Mouse (Mus musculus) layer of hippocampus, postnatal 36 days (tissue): ENCODE data around the gene Nfkbia. TPM values are rescaled to one million over a fixed set of nuclear protein-coding genes. Genes with fewer than 3 reads are reported as not detected.
A peak's percentile ranks its signal among the peaks of the same experiment; 100 is the strongest.

Experiments
- DNase-seq, 2 experiments: peaks; one replicate each; pipeline ENCODE4 v3.0.0; 2022
- total RNA-seq, 2 experiments: library from RNA; stranded (reverse); gene quantifications; 2 replicates each; pipeline ENCODE4 v1.2.3; 2021

Nfkbia gene
- 10 to 100 TPM; 36.5 to 44.3 TPM for total RNA-seq

GRCm38 (mm10) chr12:55492184-55492898 is at the start of gene Nfkbia:
Gene Nfkbia, minus strand, starts transcription at chr12:55492647.
- peak; percentile 91 to 93 for DNase-seq

DNA sequence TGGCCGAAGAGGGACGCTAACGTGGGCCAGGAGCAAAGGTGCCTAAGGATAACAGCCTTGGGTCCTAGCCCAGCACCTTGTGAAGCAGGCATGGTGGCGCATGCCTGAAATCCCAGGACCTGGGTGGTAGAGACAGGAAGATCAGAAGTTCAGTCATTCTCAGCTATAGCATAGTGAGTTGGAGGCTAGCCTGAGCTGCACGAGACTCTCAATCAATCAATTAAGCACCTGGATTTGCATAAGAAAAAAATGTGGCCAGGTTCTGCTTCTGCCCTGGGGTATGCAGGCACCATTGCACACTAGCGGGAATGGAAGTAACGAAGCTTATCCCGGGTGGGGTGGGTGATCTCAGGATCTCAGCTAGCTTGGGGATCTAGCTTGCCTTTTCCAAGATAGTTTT is 46.7 kb upstream of the Nfkbia start:
- no peak for DNase-seq

- DNase-seq, result no peak
Observed at GRCm38 (mm10) chr12:55538328-55538971, 46.0 kb upstream of the Nfkbia start.

GRCm38 (mm10) chr12:55537742-55538141 is 45.3 kb upstream of the Nfkbia start:
- DNase-seq, result no peak

DNA sequence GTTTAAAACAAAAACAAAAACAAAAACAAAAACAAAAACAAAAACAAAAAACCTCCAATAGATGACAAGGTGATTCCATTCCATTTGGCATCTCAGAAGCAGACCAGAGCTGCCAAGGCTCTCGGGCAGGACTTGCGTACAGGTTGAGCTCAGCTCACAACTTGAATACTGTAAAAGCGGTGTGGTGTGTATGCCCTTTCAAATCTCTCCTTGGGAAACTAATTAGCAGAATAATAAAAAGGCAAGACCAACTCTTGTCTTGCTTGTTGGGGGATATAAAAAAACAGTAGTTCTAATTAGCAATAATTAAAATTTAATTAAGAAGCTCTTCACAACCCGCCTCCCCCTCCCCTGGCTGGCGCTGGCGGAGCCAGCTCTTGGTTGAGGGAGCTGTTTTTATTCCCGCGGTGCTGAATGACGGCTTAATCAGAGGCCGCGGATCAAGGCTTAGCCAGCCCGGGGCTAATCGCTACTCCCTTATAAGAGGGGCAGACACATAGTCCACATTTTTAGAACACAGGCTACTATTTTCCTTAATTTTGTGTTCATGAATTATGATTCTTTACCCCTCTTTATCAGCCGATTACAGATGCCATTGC is 44.2 kb upstream of the Nfkbia start:
- DNase-seq, result no peak

DNA sequence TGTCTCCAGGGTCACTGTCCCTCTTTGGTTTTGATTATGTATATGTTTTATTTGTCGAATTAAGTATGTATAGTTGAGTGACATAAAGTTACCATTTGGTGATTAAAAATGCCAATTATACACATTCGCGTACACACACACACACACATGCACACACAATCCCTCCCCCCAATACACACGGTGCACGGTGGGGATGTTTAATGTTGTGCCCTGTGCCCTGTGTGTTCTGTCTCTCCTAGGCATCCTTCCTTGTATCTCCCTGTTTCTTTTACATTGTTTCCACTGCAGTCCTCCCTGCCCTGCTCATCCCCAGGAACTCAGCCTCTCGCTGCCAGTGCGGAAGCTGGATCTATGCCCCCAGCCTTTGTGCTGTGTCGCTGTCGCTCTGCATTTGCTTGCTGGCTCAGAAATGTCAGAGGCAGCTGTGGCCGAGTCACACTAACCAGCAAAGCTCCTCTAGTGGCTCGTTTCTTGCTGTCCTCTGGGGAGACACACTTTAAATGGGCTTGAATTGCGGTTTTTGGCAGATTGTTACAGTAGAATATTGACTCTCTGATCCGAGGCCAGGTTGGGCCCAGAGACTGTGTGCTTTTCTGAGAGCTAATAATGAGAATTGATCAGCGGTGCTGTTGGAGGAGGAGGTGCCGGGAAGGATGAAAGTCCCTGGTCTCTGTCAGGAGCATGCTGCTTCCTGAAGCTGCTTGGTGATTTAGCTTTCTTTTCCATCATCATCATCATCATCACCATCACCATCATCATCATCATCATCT is 34.7 kb upstream of the Nfkbia start:
- peak; percentile 7 to 22 for DNase-seq

DNA sequence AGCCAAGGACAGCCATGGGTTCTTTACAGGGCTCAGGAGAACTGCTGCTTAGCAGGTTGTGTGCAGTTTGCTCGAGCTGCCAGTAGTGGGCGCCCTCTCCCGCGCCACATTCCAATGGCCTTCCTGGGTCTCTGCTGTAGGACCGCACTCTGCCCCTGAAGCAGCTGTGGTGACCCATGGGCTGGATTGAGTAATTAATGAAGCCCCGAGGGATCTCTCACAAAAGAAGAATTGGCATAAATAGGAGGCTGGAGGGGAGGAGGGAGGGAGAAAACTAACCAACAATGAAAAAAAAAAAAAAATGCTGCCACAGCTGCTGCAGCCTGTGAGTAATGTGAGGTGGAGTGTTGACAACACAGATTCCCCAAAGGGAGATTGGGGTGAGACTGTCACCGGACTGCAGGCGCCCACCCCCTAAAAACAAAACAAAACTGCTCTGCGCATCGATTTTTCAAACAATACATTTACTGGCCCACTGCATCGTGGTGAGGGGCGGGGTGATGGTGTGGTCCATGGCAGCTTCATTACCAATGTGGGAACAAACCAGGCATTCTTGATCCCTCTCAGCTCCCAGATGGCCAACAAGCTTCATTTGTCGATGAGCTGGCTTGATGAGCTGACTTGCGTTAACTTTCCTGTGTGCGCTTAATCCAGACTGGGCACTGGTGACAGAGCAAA is 25.8 kb upstream of the Nfkbia start:
- peak in 1 of 2 experiments; percentile 33 for DNase-seq

GRCm38 (mm10) chr12:55508817-55509216 is 16.4 kb upstream of the Nfkbia start:
- no peak for DNase-seq

GRCm38 (mm10) chr12:55507332-55507935 is 15.0 kb upstream of the Nfkbia start:
- no peak for DNase-seq

GRCm38 (mm10) chr12:55506029-55506330 is 13.5 kb upstream of the Nfkbia start:
- DNase-seq, result no peak

- DNase-seq, result no peak
Observed at GRCm38 (mm10) chr12:55505314-55506028, 13.0 kb upstream of the Nfkbia start.

GRCm38 (mm10) chr12:55499031-55499430 is 6.6 kb upstream of the Nfkbia start:
- peak; percentile 69 to 73 for DNase-seq

DNA sequence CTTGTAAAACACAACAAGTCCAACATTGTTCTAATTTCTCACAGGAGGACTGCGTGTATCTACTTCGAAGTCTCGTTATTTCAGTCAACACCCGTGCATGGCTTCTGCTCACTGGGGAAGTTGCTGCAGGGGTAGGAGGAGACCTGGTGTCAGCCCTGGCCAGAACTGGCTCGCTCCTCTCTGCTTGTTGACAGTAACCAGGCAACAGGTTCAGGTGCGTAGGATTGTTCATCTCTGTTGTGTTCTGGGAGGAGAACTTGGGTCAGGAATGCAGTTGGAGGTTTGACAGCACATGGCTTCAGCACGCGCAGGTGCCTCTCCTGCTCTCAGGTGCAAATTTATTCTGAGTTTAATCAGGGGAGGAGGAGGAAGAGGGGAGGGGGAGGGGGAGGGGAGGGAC is 5.3 kb upstream of the Nfkbia start:
- no peak for DNase-seq

DNA sequence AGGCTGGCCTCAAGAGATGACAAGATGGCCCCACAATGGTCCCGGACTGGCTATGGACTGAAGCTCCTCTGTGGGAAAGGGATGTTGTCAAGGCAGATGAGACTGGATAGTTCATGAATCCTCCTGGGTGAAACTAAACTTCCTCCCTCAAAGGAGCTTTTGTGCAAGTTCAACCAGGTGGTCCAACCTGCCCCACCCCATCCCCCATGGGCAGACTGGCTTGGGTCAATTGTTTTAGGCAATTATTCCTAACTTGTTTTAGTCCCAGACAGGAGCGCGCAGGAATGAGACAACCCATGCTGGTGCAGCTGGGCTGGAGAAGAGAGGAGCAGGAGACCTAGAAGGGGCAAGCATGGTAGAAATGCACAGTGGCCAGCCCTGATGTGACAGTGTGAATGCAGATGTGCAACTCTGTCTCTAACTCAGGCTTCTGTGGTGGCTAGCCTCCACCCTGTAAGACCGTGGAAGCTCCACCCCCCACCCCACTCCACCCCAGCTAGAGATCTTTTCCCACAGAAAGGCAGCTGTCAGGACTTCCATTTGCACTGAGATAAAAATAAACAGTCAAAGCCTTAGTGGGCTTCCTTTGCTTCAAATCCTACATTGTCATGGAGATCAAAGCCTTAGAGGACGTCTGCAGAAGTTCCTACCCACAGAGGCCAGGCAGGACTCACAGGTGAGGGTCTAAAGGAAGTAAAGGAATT is 3.6 kb upstream of the Nfkbia start:
- DNase-seq, result no peak

DNA sequence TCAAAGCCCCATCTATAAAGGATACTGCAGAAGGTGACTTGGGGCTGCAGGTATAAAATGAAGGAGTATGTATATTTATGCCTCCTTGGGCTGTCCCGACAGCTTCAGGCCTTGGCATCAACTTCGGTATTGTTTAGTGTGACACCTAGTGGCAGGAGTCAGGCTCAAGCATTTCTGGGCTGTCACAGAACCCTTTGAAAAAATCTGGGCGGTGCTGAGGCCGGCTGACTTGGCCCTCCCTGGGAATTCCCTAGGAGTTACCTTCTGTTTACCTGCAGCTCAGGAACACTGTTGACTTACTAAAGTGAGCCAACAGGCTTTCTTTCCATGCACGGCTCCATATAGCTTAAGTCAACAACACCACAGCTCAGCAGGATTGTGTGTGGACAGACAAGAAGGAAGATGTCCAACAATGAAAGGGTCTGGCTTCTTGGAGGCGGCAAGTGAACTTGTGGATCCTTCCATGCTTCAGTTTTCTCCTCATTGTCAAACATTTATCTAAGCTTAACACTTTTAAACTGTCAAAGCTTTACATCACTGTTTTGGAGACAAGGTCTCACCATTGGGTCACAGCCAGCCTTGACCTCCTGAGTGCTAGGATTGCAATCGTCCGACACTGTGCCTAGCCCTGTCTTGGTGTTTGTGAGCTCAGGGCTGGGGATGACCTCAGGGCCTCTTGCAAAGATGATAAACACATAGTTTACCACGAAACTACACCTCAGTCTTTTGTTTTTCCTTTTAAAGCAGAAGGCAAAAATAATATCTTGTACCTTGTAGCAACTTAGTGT is 2.9 kb upstream of the Nfkbia start:
- peak; percentile 39 to 49 for DNase-seq

DNA sequence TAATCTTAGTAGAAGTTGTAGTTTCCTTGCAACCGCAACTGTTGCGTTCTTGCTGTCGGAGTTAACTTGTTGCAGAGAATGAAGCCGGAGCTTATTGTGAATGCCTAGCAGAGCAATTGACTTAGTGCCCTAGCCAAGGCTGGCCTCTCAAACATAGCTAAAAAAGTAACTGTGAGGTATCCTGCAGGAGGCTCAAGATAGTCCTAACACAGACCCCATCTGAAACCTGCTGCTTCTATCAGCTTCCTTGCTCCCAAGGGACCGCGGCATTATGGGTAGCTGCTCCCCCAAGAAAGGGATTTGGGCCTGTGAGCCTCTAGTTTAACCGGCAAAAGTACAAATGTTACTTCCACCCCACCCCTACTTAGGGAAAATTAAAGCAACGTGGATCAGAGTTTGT is 934 bp upstream of the Nfkbia start:
- DNase-seq, result no peak

- DNase-seq, result no peak
Observed at GRCm38 (mm10) chr12:55492941-55493340, 494 bp upstream of the Nfkbia start.

GRCm38 (mm10) chr12:55491516-55492183 is 797 bp downstream of the Nfkbia start:
- DNase-seq, result peak; percentile 86 to 87

- no peak for DNase-seq
Observed at GRCm38 (mm10) chr12:55490722-55491449, 1.6 kb downstream of the Nfkbia start.
